Mouse (Mus musculus) forebrain, embryonic 11.5 days (tissue): ENCODE results near the gene Sema3c. TPM values are rescaled to one million over a fixed set of nuclear protein-coding genes. Genes with fewer than 3 reads are reported as not detected.

Experiments
- ATAC-seq: fragments of 200-750 bp; cut with Nextera tagmentation; replicated peaks from 2 replicates; pipeline ENCODE4 v1.8.0; 2017; ENCODE audit warnings: moderate TSS enrichment; ENCODE audit not compliant: low FRiP score
- DNase-seq: peaks from one replicate; pipeline ENCODE4 v3.0.0-alpha.2; 2017; ENCODE audit warnings: low spot score
- H3K27ac ChIP-seq: fragments of 300-500 bp; sonication (generic); 2 replicates; pipeline ENCODE4 v1.5.1; 2014; ENCODE audit warnings: low read depth, low read length
- H3K27me3 ChIP-seq: fragments of 300-500 bp; sonication (generic); 2 replicates; pipeline ENCODE4 v1.6.1; 2014; ENCODE audit warnings: mild to moderate bottlenecking, low read length, mixed read lengths; ENCODE audit not compliant: control insufficient read depth, insufficient read depth
- H3K36me3 ChIP-seq: fragments of 300-500 bp; sonication (generic); 2 replicates; pipeline ENCODE4 v1.6.1; 2014; ENCODE audit warnings: mild to moderate bottlenecking, low read length, moderate library complexity, mixed read lengths; ENCODE audit not compliant: control insufficient read depth, insufficient read depth
- H3K4me1 ChIP-seq: fragments of 300-500 bp; sonication (generic); replicated peaks from 2 replicates; pipeline ENCODE4 v1.6.1; 2014; ENCODE audit warnings: low read length, mixed read lengths; ENCODE audit not compliant: control insufficient read depth, insufficient read depth
- H3K4me2 ChIP-seq: fragments of 300-500 bp; sonication (generic); 2 replicates; pipeline ENCODE4 v1.6.1; 2014; ENCODE audit warnings: low read depth, mild to moderate bottlenecking, low read length, moderate library complexity, mixed read lengths; ENCODE audit not compliant: severe bottlenecking
- H3K4me3 ChIP-seq: fragments of 300-500 bp; sonication (generic); 2 replicates; pipeline ENCODE4 v1.5.1; 2014; ENCODE audit warnings: low read depth, low read length
- H3K9ac ChIP-seq: fragments of 300-500 bp; sonication (generic); 2 replicates; pipeline ENCODE4 v1.6.1; 2014; ENCODE audit warnings: low read length
- H3K9me3 ChIP-seq: fragments of 300-500 bp; sonication (generic); 2 replicates; pipeline ENCODE4 v1.6.1; 2016; ENCODE audit warnings: low read length, mixed read lengths; ENCODE audit not compliant: control insufficient read depth
- WGBS: fragments of 180-500 bp; shearing (Covaris S2); extraction: QIAGEN DNeasy Blood & Tissue Kit; methylation state at CpG from one replicate; pipeline ENCODE4 v1.1.7; 2014; 5-methylcytosine and 5-hydroxymethylcytosine counted together
- polyA plus RNA-seq: library from polyadenylated mRNA; unstranded; fragments of >200 nt; fragmentation: Nextera tagmentation; extraction: Ambion mirVana; gene quantifications from 2 replicates; pipeline ENCODE4 v1.2.1, GENCODE M21; 2014

Gene Sema3c
- polyA plus RNA-seq, 1 experiment from 2014 or later, result 16.2 TPM

DNA sequence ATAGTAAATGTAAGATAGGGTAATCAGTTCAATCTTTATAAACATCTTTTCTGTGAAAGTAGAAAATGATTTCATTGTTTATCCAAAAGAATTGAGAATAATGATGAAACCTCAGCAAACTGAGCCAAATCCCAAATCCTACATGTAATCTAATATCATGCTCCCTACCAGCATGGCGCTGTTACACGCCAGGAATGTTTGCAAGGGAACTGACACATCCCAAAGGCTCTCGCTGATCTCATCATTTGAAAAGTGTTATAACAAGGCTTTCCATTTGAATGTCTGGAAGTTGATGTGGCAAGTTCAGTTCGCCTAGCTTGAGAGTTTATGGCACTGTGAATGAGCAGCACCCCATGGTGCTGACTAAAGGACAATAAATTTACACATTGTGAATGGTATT, 145.9 kb downstream of the Sema3c start:
- 82% methylated on average over 4 of the region's 4 CpGs for WGBS
- Histone ChIP-seq H3K4me1 (no peaks in the 10 kb centered on the region), H3K9ac (no peak overlapping the region), H3K4me3 (no peak overlapping the region), H3K36me3 (no peaks in the 10 kb centered on the region), H3K27ac (no peak overlapping the region), H3K4me2 (no peak overlapping the region), H3K9me3 (no peaks in the 10 kb centered on the region), H3K27me3 (no peaks in the 10 kb centered on the region)
- DNase-seq (no peak), ATAC-seq (no peak)

DNA sequence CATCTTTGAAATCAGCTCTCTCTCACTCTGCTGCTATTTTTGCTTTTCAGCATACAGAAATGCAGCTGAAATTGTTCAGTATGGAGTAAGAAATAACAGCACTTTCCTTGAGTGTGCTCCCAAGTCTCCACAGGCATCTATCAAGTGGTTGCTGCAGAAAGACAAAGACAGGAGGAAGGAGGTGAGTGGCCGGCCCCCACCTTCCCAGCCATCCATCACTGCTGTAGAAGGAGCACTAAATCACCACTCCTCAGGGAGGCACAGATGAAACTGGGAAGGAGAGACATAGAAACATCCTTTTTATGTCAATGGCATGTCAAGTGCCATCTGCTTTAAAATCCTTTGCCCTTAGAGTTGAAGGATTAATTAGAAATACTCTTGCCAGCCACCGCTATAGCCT, 149.9 kb downstream of the Sema3c start:
- Histone ChIP-seq H3K4me1 (no peaks in the 10 kb centered on the region), H3K4me2 (no peak overlapping the region), H3K27me3 (no peaks in the 10 kb centered on the region), H3K36me3 (no peaks in the 10 kb centered on the region), H3K9ac (no peak overlapping the region), H3K27ac (no peak overlapping the region), H3K9me3 (no peaks in the 10 kb centered on the region), H3K4me3 (no peak overlapping the region)
- ATAC-seq, result peak; percentile 51
- WGBS, result 48% methylated on average over 2 of the region's 2 CpGs
- no peak for DNase-seq

DNA sequence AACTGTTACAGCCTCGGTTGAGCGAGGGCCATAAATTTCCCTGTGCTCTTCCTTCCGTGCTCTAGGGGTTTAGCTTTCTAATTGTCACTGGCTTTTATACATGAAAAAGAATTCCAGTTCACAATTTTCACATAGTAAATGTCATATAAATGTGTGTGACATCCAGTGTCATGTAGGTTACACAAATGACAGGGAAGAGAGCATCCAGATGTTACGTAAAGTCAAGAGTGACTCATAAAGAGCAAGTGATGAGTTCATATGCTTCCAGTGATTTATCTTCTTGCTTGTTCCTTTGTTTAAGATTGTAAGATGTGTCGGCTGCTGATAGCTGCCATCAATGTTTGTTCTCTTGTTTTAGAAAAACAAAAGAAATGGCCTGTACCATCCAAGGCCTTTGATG, 154.0 kb downstream of the Sema3c start:
- Histone ChIP-seq H3K9ac (no peak overlapping the region), H3K4me1 (no peaks in the 10 kb centered on the region), H3K36me3 (no peaks in the 10 kb centered on the region), H3K27me3 (no peaks in the 10 kb centered on the region), H3K27ac (no peak overlapping the region), H3K4me2 (no peak overlapping the region), H3K4me3 (no peak overlapping the region), H3K9me3 (no peaks in the 10 kb centered on the region)
- no peak for DNase-seq
- no peak for ATAC-seq
- WGBS, result 88% methylated on average over 5 of the region's 5 CpGs

DNA sequence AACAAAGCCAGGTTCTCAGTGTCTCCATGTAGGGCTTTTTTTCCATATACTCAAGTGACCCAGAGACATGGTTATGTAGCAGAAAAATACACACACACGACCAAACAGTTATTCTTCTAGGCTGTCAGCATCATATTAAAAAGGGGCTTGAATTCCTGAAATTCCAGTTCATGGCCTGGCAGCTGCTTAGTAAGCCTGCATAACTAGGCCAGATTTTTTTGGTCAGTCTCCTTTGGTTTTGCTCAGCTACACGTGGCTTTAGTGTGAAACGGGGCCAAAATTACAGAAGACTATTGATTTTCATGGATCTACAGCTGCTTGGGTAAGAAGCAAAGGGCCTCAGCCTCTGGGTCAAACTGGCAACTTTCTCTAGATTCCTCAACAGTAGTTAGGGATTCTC, 165.7 kb downstream of the Sema3c start:
- no peaks in the 10 kb centered on the region for H3K4me1 ChIP-seq
- WGBS, result 58% methylated on average over 3 of the region's 3 CpGs

GRCm38 (mm10) chr5:17746520-17746919, 172.4 kb downstream of the Sema3c start:
- Histone ChIP-seq H3K36me3 (no peaks in the 10 kb centered on the region), H3K4me1 (no peaks in the 10 kb centered on the region), H3K9me3 (no peaks in the 10 kb centered on the region), H3K4me3 (no peak overlapping the region), H3K27ac (no peak overlapping the region), H3K9ac (no peak overlapping the region), H3K27me3 (no peaks in the 10 kb centered on the region), H3K4me2 (no peak overlapping the region)
- no peak for DNase-seq
- ATAC-seq, result no peak

More for the DNA sequence above, 165.7 kb downstream of the Sema3c start:
- Histone ChIP-seq H3K9ac (no peak overlapping the region), H3K36me3 (no peaks in the 10 kb centered on the region), H3K9me3 (no peaks in the 10 kb centered on the region), H3K27ac (no peak overlapping the region), H3K4me2 (no peak overlapping the region), H3K27me3 (no peaks in the 10 kb centered on the region), H3K4me3 (no peak overlapping the region)
- ATAC-seq (no peak), DNase-seq (no peak)

DNA sequence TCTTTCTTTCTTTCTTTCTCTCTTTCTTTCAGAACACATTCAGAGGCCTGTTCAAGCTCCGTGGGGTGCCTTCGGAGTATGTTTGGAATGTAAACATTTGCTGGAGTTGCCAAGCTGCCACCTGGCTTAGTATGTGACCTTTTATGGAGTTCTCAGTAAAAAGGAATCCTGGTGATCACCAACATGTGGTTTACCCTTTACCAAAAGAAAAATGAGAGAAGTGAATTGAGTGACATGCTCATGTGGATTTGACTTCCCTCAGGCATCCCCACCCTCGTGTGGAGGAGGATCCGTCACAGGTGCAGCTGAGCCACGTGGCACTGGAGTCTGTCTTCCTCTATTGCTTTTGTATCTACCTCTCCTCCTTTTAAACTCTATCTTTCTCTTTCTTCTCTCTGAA, 173.1 kb downstream of the Sema3c start:
- Histone ChIP-seq H3K27me3 (no peaks in the 10 kb centered on the region), H3K4me3 (no peak overlapping the region), H3K9ac (no peak overlapping the region), H3K4me1 (no peaks in the 10 kb centered on the region), H3K4me2 (no peak overlapping the region), H3K27ac (no peak overlapping the region), H3K9me3 (no peaks in the 10 kb centered on the region), H3K36me3 (no peaks in the 10 kb centered on the region)
- DNase-seq (no peak), ATAC-seq (no peak)
- 31% methylated on average over 5 of the region's 5 CpGs for WGBS

GRCm38 (mm10) chr5:17748293-17748692, 174.2 kb downstream of the Sema3c start:
- no peak overlapping the region for H3K27ac ChIP-seq
- H3K4me3 ChIP-seq, result no peak overlapping the region
- no peak overlapping the region for H3K9ac ChIP-seq
- WGBS, result 78% methylated on average over 3 of the region's 3 CpGs
- DNase-seq (no peak), ATAC-seq (no peak)
- H3K36me3 ChIP-seq, result no peaks in the 10 kb centered on the region
- no peaks in the 10 kb centered on the region for H3K4me1 ChIP-seq
- no peaks in the 10 kb centered on the region for H3K27me3 ChIP-seq
- no peak overlapping the region for H3K4me2 ChIP-seq
- no peaks in the 10 kb centered on the region for H3K9me3 ChIP-seq

- Histone ChIP-seq H3K9me3 (no peaks in the 10 kb centered on the region), H3K4me3 (no peak overlapping the region), H3K4me2 (no peak overlapping the region), H3K27me3 (no peaks in the 10 kb centered on the region), H3K4me1 (no peaks in the 10 kb centered on the region), H3K9ac (no peak overlapping the region), H3K27ac (no peak overlapping the region), H3K36me3 (no peaks in the 10 kb centered on the region)
- 82% methylated on average over 7 of the region's 7 CpGs for WGBS
- no peak for DNase-seq
- no peak for ATAC-seq
Observed at GRCm38 (mm10) chr5:17753471-17754005, 179.5 kb downstream of the Sema3c start.

GRCm38 (mm10) chr5:17766006-17766677, 192.1 kb downstream of the Sema3c start:
- DNase-seq, result no peak
- H3K27ac ChIP-seq, result no peak overlapping the region
- no peaks in the 10 kb centered on the region for H3K27me3 ChIP-seq
- H3K9me3 ChIP-seq, result no peaks in the 10 kb centered on the region
- H3K4me1 ChIP-seq, result no peaks in the 10 kb centered on the region
- no peak overlapping the region for H3K4me3 ChIP-seq
- no peaks in the 10 kb centered on the region for H3K36me3 ChIP-seq
- H3K9ac ChIP-seq, result no peak overlapping the region
- H3K4me2 ChIP-seq, result no peak overlapping the region
- peak; percentile 80 for ATAC-seq
- WGBS, result 57% methylated on average over 4 of the region's 4 CpGs
